Mouse (Mus musculus): ENCODE data around the gene Gm8947. TPM values are rescaled to one million over a fixed set of nuclear protein-coding genes. Genes with fewer than 3 reads are reported as not detected.

Gm8947 gene
- polyA plus RNA-seq, 1 experiment from 2014 or later: not detected

DNA sequence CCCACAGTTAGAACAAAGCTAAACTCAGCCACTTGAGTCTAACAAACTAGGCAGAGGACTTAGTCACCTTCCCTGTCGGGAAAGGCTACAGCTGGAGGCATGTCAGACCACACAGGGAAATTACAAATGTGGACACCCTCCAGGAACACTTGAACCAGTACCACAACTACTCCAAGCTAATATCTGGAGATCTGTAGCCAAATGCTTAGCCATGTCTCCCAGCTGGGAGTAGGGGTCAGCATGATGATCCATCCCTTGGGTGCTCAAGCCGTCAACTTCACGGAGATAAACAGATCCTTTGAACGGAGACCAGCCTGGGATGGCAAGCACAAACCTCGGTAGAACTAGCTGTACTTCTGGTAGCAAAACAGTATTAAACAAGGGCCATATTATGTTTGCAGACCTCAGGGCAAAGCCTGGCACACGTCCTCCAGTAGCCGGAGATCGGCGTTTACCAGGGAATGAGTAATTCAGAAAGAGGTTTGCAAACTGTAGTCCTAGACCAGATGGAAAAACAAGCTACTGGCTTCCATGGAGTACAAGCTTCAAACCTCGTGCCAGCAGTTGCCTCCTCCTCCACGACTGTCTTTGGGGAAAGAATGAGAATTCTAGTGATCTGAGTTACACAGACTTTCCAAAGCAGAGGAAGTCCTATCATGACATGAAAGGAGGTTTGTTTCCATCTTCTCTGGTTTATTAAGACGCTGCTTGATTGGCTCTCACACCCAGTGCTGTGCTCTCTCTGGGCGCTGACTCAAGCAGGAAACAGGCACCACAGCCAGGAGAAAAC is 44.2 kb downstream of the Gm8947 start:
- Histone ChIP-seq H3K36me3 (no peaks in the 10 kb centered on the region), H3K27me3 (no peaks in the 10 kb centered on the region), H3K27ac (peak overlapping the region; percentile 74), H3K4me3 (no peak overlapping the region), H3K4me1 (0 out of 2 replicates have a peak, but pooled peaks cover 3% of the 10 kb centered on the region), H3K9ac (no peak overlapping the region), H3K9me3 (no peaks in the 10 kb centered on the region), H3K4me2 (0 out of 2 replicates have a peak overlapping the region, but pooled peaks have one; percentile 2)
- ATAC-seq (ENCODE audit: insufficient number of reproducible peaks, low FRiP score, low TSS enrichment, low read depth): no peak
- 55% methylated on average over 13 of the region's 13 CpGs for WGBS

DNA sequence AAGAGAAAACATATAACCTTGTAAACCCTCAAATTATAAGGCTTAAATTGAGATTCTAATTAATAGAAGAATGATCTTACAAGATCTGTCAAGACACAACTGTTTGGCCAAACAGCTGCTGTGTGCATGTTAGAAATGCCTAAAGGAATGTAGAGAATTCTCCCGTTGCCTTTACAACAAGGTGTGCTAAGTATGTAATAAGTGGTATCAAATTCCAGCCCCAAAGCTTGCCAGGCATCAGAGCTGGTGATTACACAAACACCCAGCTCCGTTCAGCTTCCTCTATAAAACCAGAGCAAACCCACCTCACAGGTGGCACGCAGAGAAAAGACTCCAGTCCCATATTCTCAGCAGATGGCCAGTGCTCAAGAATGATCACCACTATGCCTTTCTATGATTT is 45.6 kb downstream of the Gm8947 start:
- Histone ChIP-seq H3K4me3 (no peak overlapping the region), H3K9ac (no peak overlapping the region), H3K27ac (no peak overlapping the region), H3K9me3 (no peaks in the 10 kb centered on the region), H3K36me3 (no peaks in the 10 kb centered on the region), H3K4me1 (0 out of 2 replicates have a peak, but pooled peaks cover 3% of the 10 kb centered on the region), H3K27me3 (no peaks in the 10 kb centered on the region), H3K4me2 (no peak overlapping the region)
- 10% methylated on average over 3 of the region's 3 CpGs for WGBS
- ATAC-seq (ENCODE audit: insufficient number of reproducible peaks, low FRiP score, low TSS enrichment, low read depth): no peak

DNA sequence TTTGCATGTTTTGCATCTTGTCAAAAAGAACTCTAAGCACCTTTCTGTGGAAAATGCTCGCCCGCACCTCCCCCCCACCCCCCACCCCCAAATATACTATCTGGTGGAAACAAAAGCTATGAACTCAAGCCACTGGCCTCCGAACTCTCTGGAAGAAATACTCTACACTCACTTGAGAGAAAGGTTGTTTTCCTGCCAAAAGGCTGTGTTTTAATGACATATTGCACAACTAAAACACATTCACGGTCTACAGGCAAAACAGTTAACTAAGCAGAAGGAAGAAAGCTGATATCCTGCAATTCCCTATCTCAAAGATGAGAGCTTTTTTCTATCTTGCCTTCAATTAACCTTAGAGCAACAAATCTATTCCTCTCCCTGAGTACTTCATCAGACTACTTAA is 51.2 kb downstream of the Gm8947 start:
- Histone ChIP-seq H3K27me3 (no peaks in the 10 kb centered on the region), H3K4me2 (no peak overlapping the region), H3K27ac (no peak overlapping the region), H3K36me3 (no peaks in the 10 kb centered on the region), H3K4me3 (no peak overlapping the region), H3K4me1 (no peaks in the 10 kb centered on the region), H3K9me3 (no peaks in the 10 kb centered on the region), H3K9ac (no peak overlapping the region)
- no peak for ATAC-seq (ENCODE audit: insufficient number of reproducible peaks, low FRiP score, low TSS enrichment, low read depth)
- WGBS: 78% methylated on average over 4 of the region's 4 CpGs

Other genes with a start within 250 kb of the Gm8947 start
- 18.7 and 20.4 TPM in 2 replicates for gene Hmcn1, start 198.9 kb upstream of the Gm8947 start, polyA plus RNA-seq (2015; fragmentation: Nextera tagmentation; extraction: Ambion mirVana)
- gene Gm47985, start 9.8 kb upstream of the Gm8947 start, polyA plus RNA-seq (2015; fragmentation: Nextera tagmentation; extraction: Ambion mirVana): 0.16 TPM in 1 of 2 replicates, not detected in the other
- 0.19 and 0.38 TPM in 2 replicates for gene Gm47995, start 6.1 kb downstream of the Gm8947 start, polyA plus RNA-seq (2015; fragmentation: Nextera tagmentation; extraction: Ambion mirVana)
- gene 3110040M04Rik, start 11.7 kb downstream of the Gm8947 start, polyA plus RNA-seq (2015; fragmentation: Nextera tagmentation; extraction: Ambion mirVana): not detected in 2 replicates
- gene Gm47996, start 17.8 kb downstream of the Gm8947 start, polyA plus RNA-seq (2015; fragmentation: Nextera tagmentation; extraction: Ambion mirVana): 0.15 TPM in 1 of 2 replicates, not detected in the other
- 225 and 245 TPM in 2 replicates for gene Ivns1abp, start 152.1 kb downstream of the Gm8947 start, polyA plus RNA-seq (2015; fragmentation: Nextera tagmentation; extraction: Ambion mirVana)
- 21.6 and 25.1 TPM in 2 replicates for gene Swt1, start 236.1 kb downstream of the Gm8947 start, polyA plus RNA-seq (2015; fragmentation: Nextera tagmentation; extraction: Ambion mirVana)
- 37.9 and 40.2 TPM in 2 replicates for gene Trmt1l, start 236.2 kb downstream of the Gm8947 start, polyA plus RNA-seq (2015; fragmentation: Nextera tagmentation; extraction: Ambion mirVana)